8 mouse cellular contexts compared by ENCODE assay signal in the genomic region with DNA sequence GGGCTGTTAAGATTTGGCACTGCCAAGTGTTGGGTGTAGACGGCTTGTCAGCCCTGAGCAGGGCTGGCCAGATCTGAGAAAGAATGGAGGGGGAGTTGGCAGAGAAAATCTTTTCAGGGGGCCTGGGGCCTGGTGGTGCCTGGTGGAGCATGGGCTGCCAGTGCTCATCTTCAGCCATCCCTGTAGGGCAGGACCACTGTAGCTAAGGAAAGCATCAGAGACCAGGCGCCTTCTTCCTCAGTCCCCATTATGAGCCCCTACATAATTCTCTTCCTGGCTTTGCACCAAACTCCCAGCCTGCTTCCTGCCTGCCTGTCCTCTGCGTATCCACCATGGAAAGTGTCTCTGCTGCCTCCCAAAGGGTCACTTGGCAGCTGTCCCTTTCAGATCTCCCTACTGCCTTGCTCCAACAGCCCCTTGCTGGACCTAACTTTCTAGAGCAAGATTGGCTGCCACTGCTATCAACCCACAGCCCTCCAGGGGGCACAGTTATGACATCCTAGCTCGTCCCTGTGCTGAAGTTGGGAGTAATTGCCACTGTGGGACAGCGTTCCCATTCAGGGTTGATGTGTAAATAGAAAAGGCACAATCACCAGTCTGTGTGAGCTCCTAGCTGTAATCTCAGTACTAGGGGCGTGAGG. TPM values are rescaled to one million over a fixed set of nuclear protein-coding genes. Genes with fewer than 3 reads are reported as not detected.
DNase-seq lines count a peak whose midpoint lies in the region; TF ChIP-seq lines count a peak whose summit lies in the region.

No protein-coding gene starts in this region.

- peak; percentile 66; the same call in 1 of the 2 replicates for TF ChIP-seq CTCF in testis, adult 2 months (IDR thresholded peaks at IDR 0.05; ENCODE audit: control insufficient read depth, insufficient read depth, insufficient replicate concordance, low read depth, low read length)
- peak; percentile 88 for TF ChIP-seq CTCF in heart, adult 2 months (IDR thresholded peaks at IDR 0.05)
- TF ChIP-seq CTCF in lung, adult 2 months (IDR thresholded peaks at IDR 0.05; ENCODE audit: insufficient read depth, low read length), result peak; percentile 96

- H3K4me1 ChIP-seq in testis, adult 2 months (ENCODE audit: control insufficient read depth, insufficient read depth, low read length), result peaks cover 2% of the 10 kb centered on the region; the same call in 1 of the 2 replicates
- H3K4me1 ChIP-seq in heart, adult 2 months (ENCODE audit: control insufficient read depth, insufficient read depth, low read length), result peaks cover 7% of the 10 kb centered on the region
- H3K4me1 ChIP-seq in lung, adult 2 months (ENCODE audit: control insufficient read depth, insufficient read depth, low read length), result peaks cover 7% of the 10 kb centered on the region

- 23% methylated on average over 6 of the region's 6 CpGs for WGBS in heart, adult 2 months
- WGBS in lung, adult 2 months, result 32% methylated on average over 6 of the region's 6 CpGs

- H3K79me2 ChIP-seq in heart, adult 2 months (replicated peaks; ENCODE audit: control insufficient read depth, insufficient read depth, low read length), result no peaks in the 10 kb centered on the region

- no peaks in the 10 kb centered on the region for H3K36me3 ChIP-seq in testis, adult 2 months (ENCODE audit: control insufficient read depth, insufficient read depth, low read length)
- no peaks in the 10 kb centered on the region for H3K36me3 ChIP-seq in heart, adult 2 months (ENCODE audit: control insufficient read depth, insufficient read depth, low read length)

- no peak for DNase-seq in testis, postnatal 14 days (ENCODE audit: low spot score)
- peak; percentile 57 for DNase-seq in c-Kit-positive CD71-positive TER-119-positive erythroid progenitor cells, embryonic 14.5 days (ENCODE audit: low spot score)
- DNase-seq in heart, adult 2 months, result peak; percentile 66 to 71
- DNase-seq in kidney, adult 8-10 months, result peak; percentile 53 to 76
- DNase-seq in lung, adult 2 months, result peak; percentile 58
- DNase-seq in retina, postnatal 1 day, result peak; percentile 81
- no peak for DNase-seq in urinary bladder, postnatal 25 days (ENCODE audit: low spot score)

- H3K27ac ChIP-seq in testis, adult 2 months (ENCODE audit: control insufficient read depth, insufficient read depth, low read depth, low read length), result no peak overlapping the region
- no peak overlapping the region for H3K27ac ChIP-seq in heart, adult 2 months

- no peak overlapping the region for H3K4me3 ChIP-seq in testis, adult 2 months (ENCODE audit: control insufficient read depth, low read depth, low read length)
- H3K4me3 ChIP-seq in heart, adult 2 months, result no peak overlapping the region
- no peak overlapping the region for H3K4me3 ChIP-seq in lung, adult 2 months (replicated peaks; ENCODE audit: extremely low read depth, low read depth, low read length)

- H3K9ac ChIP-seq in heart, adult 2 months (ENCODE audit: low read depth, low read length), result no peak overlapping the region

- no peaks in the 10 kb centered on the region for H3K27me3 ChIP-seq in testis, adult 2 months (ENCODE audit: control insufficient read depth, insufficient read depth, low read length)
- H3K27me3 ChIP-seq in heart, adult 2 months (ENCODE audit: control insufficient read depth, insufficient read depth, low read length), result no peaks in the 10 kb centered on the region

- TF ChIP-seq EP300 in heart, adult 2 months (IDR thresholded peaks at IDR 0.05; ENCODE audit: insufficient read depth, low read depth, low read length), result peak; percentile 94

- intact Hi-C loops in heart, adult 2 months (cut with DNase I), result loop anchor here (1.0 to 5.0 kb wide), 4 partner anchors 39 to 97 kb away; partner anchors contain the start of gene Tgm2

- TF ChIP-seq POLR2A in testis, adult 2 months (IDR thresholded peaks at IDR 0.05; ENCODE audit: control insufficient read depth, low read depth, low read length), result no peak
- no peak for TF ChIP-seq POLR2A in heart, adult 2 months (IDR thresholded peaks at IDR 0.05; ENCODE audit: insufficient read depth, low read depth, low read length)
- no peak for TF ChIP-seq POLR2A in lung, adult 2 months (IDR thresholded peaks at IDR 0.05; ENCODE audit: borderline replicate concordance, extremely low read depth, low read depth, low read length)

RNA-seq across cellular contexts. Expression of gene Tgm2, which starts 39.2 kb away (rescaled TPM):
- polyA plus RNA-seq in testis, adult 2 months (2012; rRNA removed), result 9.5 and 10.0 TPM in 2 replicates
- total RNA-seq in heart, adult 2 months (2021), result 100 to 1,000 TPM; 270 to 286 TPM
- 155 and 205 TPM in 2 replicates for polyA plus RNA-seq in heart, adult 2 months (2012; rRNA removed)
- 285 and 297 TPM in 2 replicates for polyA plus RNA-seq in lung, adult 2 months (2012; rRNA removed)

Comparison
In these comparisons a context has a peak if more than half of its experiments do, and no peak if none do; other contexts are left out.
1. DNase-seq: peak in c-Kit-positive CD71-positive TER-119-positive erythroid progenitor cells, embryonic 14.5 days (single experiment), heart, adult 2 months (2 of 2), kidney, adult 8-10 months (2 of 2), lung, adult 2 months (single experiment) and retina, postnatal 1 day (single experiment); none in testis, postnatal 14 days (single experiment) and urinary bladder, postnatal 25 days (single experiment).
2. RNA of gene Tgm2, which starts 39.2 kb away (polyA plus RNA-seq): 285 to 297 TPM in lung, adult 2 months and 155 to 205 TPM in heart, adult 2 months; 9.5 to 10.0 TPM in testis, adult 2 months; every median in the first group is over 10 times any median in the second.
3. Peak in every context shown above with its lines, with median percentiles within 50 percentile points of each other: CTCF ChIP-seq.